Mouse (Mus musculus) retina, embryonic 14.5 days (tissue): ENCODE measurements at regions not wholly inside any gene's neighbourhood (a gene's known extent, or its start where the extent isn't known, plus 50 kb on each side); places are given as distances from the start of the nearest gene placed in this dataset.

ENCODE experiments used
- DNase-seq: peaks from one replicate; pipeline ENCODE4 v3.0.0-alpha.2; 2015; ENCODE audit warnings: low spot score

DNA sequence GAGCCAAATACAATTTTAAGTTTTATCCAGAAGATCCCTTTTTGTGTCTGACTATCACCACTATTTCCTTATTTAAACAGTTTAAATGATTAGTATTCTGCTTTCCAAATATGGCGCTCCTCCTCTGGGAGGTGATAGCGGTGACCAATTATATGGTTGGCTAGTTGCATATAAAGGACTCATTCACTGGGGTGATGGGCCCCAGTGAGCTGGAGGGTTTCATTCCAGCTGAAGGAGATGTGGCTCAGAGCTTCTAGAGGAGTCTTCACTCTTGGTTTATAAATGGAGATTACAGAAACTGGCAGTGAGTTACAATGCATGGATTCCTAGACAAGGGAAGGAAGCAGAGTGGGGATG, 50.7 kb upstream of the Gm7361 start:
- peak; percentile 67 for DNase-seq

DNA sequence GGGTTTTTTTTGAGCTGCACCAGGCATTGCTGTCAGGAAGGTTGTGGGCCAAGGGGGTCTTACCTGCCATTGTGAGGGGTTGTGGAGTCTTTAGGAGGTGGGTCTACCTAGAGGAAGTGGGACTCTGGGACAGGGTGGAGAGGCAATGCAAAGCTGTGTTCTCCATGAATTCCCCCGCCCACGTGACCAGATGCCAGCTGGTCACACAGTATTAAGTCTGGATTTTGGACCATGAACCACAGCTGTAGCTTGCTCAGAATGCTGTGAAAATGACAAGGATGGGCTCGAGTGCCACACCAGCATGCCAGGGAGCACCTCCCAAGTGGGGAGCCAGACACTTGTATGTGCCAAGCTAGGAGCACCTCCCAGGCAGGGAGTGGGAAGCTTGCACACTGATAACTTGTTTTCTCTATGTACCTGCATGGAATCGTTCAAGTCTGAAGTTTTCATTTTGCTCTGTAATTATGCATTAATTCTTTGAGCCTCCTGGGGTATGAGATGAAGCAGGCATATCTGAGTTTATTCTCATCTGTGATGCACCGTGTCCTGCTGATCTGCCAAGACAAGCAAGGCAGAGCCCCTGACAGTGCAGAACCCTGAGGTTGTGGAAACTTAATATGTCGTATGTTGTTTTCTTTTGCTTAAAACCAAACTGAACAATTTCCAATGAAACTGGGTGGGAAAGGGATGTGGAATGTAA, 51.3 kb upstream of the Gm7361 start:
- DNase-seq: peak; percentile 5

DNA sequence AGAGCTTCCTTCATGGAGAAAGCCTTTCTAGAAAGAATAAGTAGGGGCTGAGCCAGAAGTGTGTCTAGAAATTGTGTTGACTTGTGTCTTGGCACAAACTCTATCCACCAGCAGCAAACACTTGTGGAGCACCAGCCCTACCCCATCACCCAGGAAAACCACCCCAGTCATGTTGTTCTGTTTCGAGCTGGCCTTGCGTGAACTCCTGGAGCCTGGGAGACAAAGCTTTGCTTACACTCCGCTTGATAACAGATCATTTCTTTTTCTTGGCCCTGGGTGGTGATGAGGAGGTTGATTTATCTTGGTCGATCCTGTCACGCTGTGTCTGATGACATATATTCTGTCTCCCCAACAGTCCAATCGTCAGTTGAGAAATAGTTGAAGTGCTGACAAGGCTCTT, 55.0 kb upstream of the Gm7361 start:
- no peak for DNase-seq

DNA sequence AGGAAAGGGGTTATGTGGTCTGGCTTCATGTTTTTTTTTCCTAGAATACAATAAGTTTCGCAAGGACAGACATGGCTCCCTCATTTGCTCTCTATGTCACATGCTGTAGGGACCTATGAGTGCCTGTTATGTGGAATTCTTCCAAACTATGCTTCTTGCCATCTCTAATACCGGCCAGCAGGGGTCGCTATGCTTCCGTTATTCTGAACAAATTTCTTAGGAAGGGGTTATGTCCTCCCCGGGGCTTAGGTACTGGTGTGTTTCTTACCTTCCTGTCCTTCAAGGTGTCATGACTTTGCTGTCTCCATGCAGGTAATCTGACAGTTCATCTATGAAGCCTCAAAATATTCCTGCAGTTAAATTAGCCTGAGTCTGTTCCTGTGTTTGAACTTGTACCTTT, 68.1 kb upstream of the Gm7361 start:
- peak; percentile 61 for DNase-seq

DNA sequence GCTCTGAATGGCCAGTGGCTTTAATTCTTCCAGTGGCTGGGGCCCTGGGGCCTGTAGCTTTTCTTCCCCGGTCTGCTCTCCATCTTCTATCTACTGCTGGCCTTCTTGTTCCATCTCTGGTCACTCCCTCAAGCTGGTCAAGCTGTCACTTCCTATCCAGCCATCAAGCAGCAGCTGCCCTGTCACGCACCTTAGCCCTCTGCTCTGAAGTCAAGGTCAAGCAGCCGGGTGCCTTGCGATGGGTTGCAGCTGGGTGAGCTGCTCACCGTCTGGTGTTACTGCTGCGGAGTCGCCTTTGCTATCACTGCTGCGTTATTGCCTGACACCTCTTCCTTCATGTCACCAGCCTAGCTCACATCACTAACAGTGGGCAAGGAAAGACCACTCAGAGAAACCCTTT, 66.0 kb upstream of the Gm10220 start:
- DNase-seq: no peak

DNA sequence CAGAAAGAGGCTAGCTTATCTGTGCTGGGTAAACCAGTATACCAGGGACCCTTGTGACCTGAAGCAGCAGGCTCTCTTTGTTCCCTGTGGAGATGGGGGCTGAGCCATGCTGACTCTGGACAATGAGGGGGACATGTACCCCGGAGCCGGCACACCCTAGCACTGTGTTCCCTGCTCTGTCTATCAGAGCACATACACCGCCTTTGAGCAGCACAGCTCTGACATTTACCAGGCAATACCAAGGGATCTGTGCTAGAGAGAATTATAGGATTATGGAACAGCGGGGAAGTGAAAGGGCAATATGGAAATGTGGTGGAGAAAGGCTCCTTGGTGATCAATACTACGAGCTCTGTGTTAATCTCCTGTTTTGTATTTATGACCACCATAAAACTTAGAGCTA, 64.2 kb upstream of the Gm10220 start:
- DNase-seq: peak; percentile 25

DNA sequence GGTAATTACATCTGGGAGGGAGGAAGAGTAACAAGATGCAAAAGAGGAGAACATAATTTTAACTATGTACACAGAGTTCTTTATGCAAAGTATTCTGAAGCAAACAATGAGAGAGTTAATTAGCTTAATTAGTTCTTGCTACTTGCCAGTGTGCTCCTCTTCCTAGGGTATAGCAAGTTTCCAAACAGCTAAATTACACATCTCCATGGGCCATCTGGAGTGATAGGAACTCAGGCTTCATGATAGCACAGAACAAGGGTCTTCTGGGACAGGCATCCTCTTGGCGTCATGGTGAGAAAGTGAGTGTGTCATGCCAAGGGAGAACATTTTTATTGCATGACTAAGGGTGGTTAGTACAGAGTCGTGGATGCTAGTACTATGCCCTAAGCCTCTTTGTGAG, 54.8 kb upstream of the Gm10220 start:
- DNase-seq: no peak

DNA sequence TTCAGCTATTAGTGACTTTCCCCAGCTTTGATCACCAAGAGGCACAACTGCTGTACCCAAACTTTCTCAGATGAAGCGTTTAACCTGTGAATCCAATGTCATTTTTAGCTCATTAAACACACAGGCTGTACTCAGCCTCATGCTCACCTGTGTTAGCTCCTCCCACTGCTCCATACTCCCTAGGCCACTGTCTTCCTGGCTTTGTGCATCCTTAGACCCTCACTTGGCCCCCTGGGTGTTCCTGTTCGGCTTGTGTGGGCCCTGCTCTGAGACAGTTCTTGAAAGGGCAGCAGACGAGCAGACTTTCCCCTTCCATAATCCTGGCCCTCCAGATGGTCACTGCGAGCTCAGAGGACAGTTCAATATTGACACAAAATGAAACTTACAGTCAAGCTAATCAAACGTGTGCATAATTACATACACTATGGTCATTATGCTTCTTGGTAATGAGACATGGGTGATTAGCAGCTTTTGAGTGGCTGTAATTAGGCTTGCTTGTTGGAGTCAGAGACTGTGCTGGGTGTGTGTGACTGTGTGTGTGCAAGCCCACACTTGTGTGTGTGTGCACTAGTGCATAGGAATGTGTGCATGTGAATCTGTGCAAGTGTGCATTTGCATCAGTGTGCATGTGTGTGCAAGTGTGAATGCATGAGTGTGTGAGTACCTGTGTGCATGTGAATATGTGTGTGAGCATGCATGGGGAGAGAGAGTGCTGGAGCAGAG, 50.6 kb upstream of the Gm10220 start:
- no peak for DNase-seq

DNA sequence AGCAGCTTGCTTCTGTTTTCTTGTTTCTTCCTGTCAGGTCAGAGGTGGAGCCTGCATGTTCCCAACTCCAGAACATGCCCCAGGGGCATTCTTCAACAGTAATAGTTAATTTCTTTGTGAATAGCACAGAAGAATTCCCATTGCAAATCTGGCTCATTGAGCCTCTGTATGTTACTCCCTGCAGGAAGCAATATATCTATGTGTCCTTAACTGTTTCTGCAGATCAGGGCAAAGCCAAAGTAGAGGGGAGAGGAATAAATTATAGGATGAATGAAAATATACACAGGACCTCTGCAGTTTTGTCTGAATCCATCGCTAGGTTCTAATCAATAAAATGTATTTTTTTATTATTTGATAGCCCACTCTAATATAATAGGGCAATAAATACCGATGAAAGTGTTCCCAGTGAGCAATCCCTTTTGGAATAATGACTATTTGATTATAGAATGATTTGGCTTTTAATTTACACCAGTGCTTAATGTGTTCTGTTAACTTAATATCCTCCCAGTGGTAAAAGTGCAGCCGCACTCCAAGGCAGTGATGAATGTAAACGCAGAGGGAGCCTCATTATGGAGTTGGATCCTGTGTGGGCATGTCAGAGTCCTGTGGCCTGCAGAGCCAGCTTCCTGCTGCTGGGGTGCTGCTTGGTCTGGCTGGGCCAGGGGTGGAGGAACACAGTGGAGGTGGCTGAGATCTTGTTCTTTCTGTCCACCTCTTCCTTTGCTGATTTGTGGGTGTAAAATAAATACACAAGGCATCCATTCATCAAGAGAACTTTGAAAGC, 49.7 kb upstream of the Gm10220 start:
- DNase-seq: no peak
